Mouse (Mus musculus) lung, adult 2 months (tissue): ENCODE results near the gene Wdfy1. TPM values are rescaled to one million over a fixed set of nuclear protein-coding genes. Genes with fewer than 3 reads are reported as not detected.

Source experiments
- DNase-seq: peaks from one replicate; pipeline ENCODE4 v3.0.0; 2022
- H3K4me1 ChIP-seq: fragments of 200-500 bp; 2 replicates; pipeline ENCODE4 v1.6.1; 2011; ENCODE audit warnings: low read length; ENCODE audit not compliant: control insufficient read depth, insufficient read depth
- H3K4me3 ChIP-seq: fragments of 200-500 bp; replicated peaks from 2 replicates; pipeline ENCODE3; 2011; ENCODE audit warnings: low read depth, mild to moderate bottlenecking, control low read depth, low read length; ENCODE audit errors: extremely low read depth
- CTCF ChIP-seq: fragments of 200-500 bp; IDR thresholded peaks from 2 replicates; pipeline ENCODE4 v1.5.1; 2011; ENCODE audit warnings: mild to moderate bottlenecking, low read length, control low read depth; ENCODE audit not compliant: insufficient read depth
- POLR2A ChIP-seq: fragments of 200-500 bp; IDR thresholded peaks from 2 replicates; pipeline ENCODE4 v1.6.1; 2011; ENCODE audit warnings: low read depth, mild to moderate bottlenecking, control low read depth, low read length, borderline replicate concordance; ENCODE audit errors: extremely low read depth
- WGBS: fragments of 180-500 bp; shearing (Covaris S2); methylation state at CpG from one replicate; pipeline ENCODE4 v1.1.7; 2018; 5-methylcytosine and 5-hydroxymethylcytosine counted together
- polyA plus RNA-seq: library from polyadenylated mRNA; depleted of rRNA; stranded (reverse); fragments of >200 nt; gene quantifications from 2 replicates; pipeline ENCODE4 v1.2.3, GENCODE M21; 2012

Gene Wdfy1
- polyA plus RNA-seq, 1 experiment = 42.4 TPM

GRCm38 (mm10) chr1:79714152-79714923 is 61.6 kb downstream of the Wdfy1 start:
- WGBS = 76% methylated on average over 13 of the region's 13 CpGs
- no peak for TF ChIP-seq CTCF
- no peak for TF ChIP-seq POLR2A

GRCm38 (mm10) chr1:79713081-79713480 is 62.9 kb downstream of the Wdfy1 start:
- Histone ChIP-seq H3K4me3 (no peak overlapping the region), H3K4me1 (peaks cover 5% of the 10 kb centered on the region)
- 93% methylated on average over 5 of the region's 5 CpGs for WGBS
- DNase-seq = no peak
- no peak for TF ChIP-seq POLR2A
- TF ChIP-seq CTCF = no peak

More at GRCm38 (mm10) chr1:79714152-79714923, 61.6 kb downstream of the Wdfy1 start:
- peaks cover 5% of the 10 kb centered on the region for H3K4me1 ChIP-seq
- DNase-seq = no peak
- no peak overlapping the region for H3K4me3 ChIP-seq

GRCm38 (mm10) chr1:79711147-79712126 is 64.5 kb downstream of the Wdfy1 start:
- no peak for DNase-seq
- Histone ChIP-seq H3K4me1 (peaks cover 5% of the 10 kb centered on the region), H3K4me3 (no peak overlapping the region)
- no peak for TF ChIP-seq CTCF
- TF ChIP-seq POLR2A = no peak
- 43% methylated on average over 18 of the region's 18 CpGs for WGBS

GRCm38 (mm10) chr1:79710678-79711077 is 65.3 kb downstream of the Wdfy1 start:
- DNase-seq = no peak
- H3K4me1 ChIP-seq = peaks cover 5% of the 10 kb centered on the region
- no peak overlapping the region for H3K4me3 ChIP-seq
- 28% methylated on average over 4 of the region's 4 CpGs for WGBS
- TF ChIP-seq CTCF (no peak), POLR2A (no peak)

- peaks cover 5% of the 10 kb centered on the region for H3K4me1 ChIP-seq
- 84% methylated on average over 8 of the region's 8 CpGs for WGBS
- DNase-seq = no peak
- no peak overlapping the region for H3K4me3 ChIP-seq
- TF ChIP-seq CTCF (no peak), POLR2A (no peak)
Measured at GRCm38 (mm10) chr1:79710216-79710615, 65.7 kb downstream of the Wdfy1 start.

- DNase-seq = no peak
- WGBS = 80% methylated on average over 9 of the region's 9 CpGs
- H3K4me1 ChIP-seq = peaks cover 5% of the 10 kb centered on the region
- H3K4me3 ChIP-seq = no peak overlapping the region
- TF ChIP-seq CTCF (no peak), POLR2A (no peak)
Measured at GRCm38 (mm10) chr1:79707383-79707782, 68.6 kb downstream of the Wdfy1 start.

GRCm38 (mm10) chr1:79706707-79707106 is 69.2 kb downstream of the Wdfy1 start:
- Histone ChIP-seq H3K4me1 (peaks cover 3% of the 10 kb centered on the region), H3K4me3 (no peak overlapping the region)
- no peak for DNase-seq
- 77% methylated on average over 3 of the region's 3 CpGs for WGBS
- TF ChIP-seq POLR2A (no peak), CTCF (no peak)

GRCm38 (mm10) chr1:79704672-79705071 is 71.3 kb downstream of the Wdfy1 start:
- no peak for TF ChIP-seq POLR2A
- TF ChIP-seq CTCF = no peak
- H3K4me3 ChIP-seq = no peak overlapping the region
- no peaks in the 10 kb centered on the region for H3K4me1 ChIP-seq
- WGBS = 82% methylated on average over 2 of the region's 2 CpGs
- DNase-seq = no peak

- no peaks in the 10 kb centered on the region for H3K4me1 ChIP-seq
- no peak overlapping the region for H3K4me3 ChIP-seq
- no peak for TF ChIP-seq POLR2A
- no peak for TF ChIP-seq CTCF
- 80% methylated on average over 8 of the region's 8 CpGs for WGBS
- DNase-seq = no peak
Measured at GRCm38 (mm10) chr1:79703520-79703919, 72.4 kb downstream of the Wdfy1 start.

GRCm38 (mm10) chr1:79698506-79698905 is 77.4 kb downstream of the Wdfy1 start:
- Histone ChIP-seq H3K4me3 (no peak overlapping the region), H3K4me1 (no peaks in the 10 kb centered on the region)
- 82% methylated on average over 2 of the region's 2 CpGs for WGBS
- no peak for DNase-seq
- TF ChIP-seq CTCF = no peak
- no peak for TF ChIP-seq POLR2A
